Mouse (Mus musculus) E14TG2a.4 (cell line): ENCODE measurements around the gene Abl1.

Experiments used
- CTCF ChIP-seq: conservative IDR thresholded peaks from 2 replicates; pipeline ENCODE4 v1.5.1; 2014; ENCODE audit warnings: low read length
- NANOG ChIP-seq: IDR thresholded peaks from 2 replicates; pipeline ENCODE4 v1.6.1; 2014; ENCODE audit warnings: borderline replicate concordance, low read length, mixed read lengths
- POU5F1 ChIP-seq: IDR thresholded peaks from 2 replicates; pipeline ENCODE4 v1.6.1; 2014; ENCODE audit warnings: low read length, borderline replicate concordance

GRCm38 (mm10) chr2:31640609-31641507 is 47.3 kb upstream of the Abl1 start:
- no peak for TF ChIP-seq CTCF
- no peak for TF ChIP-seq NANOG
- TF ChIP-seq POU5F1 = no peak
